Mouse (Mus musculus) urinary bladder, postnatal 10 days (tissue): ENCODE results near the gene Hsd3b5.
"Not testable (repeated sequence)": the region's sequence is repeated elsewhere in the genome, so short reads cannot be mapped to it uniquely, and the experiment has no call there.

Experiments used
- DNase-seq: peaks from one replicate; pipeline ENCODE4 v3.0.0; 2022; ENCODE audit warnings: low spot score

The Hsd3b5 gene

DNA sequence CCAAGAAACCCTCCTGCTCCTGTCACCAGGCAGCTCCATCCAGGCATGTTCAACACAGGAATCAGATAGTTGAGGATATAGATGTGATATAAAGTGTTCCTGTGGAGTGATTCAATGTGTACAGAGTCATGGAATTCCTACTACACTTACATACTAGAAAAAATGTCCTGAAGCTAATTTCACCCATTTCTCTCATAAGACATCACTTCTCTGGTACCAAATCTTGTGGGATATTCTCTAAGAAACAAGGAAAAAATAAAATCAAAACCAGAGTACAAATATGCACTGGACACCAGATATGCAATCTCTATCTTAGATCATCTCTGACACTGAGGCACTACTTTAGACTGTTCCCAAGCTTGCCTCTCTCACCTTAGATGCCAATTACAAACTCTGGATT, at the start of gene Hsd3b5:
Hsd3b5 (minus strand) TSS at position 101 of the 400 bp plus-strand sequence.
- DNase-seq, result no peak

DNA sequence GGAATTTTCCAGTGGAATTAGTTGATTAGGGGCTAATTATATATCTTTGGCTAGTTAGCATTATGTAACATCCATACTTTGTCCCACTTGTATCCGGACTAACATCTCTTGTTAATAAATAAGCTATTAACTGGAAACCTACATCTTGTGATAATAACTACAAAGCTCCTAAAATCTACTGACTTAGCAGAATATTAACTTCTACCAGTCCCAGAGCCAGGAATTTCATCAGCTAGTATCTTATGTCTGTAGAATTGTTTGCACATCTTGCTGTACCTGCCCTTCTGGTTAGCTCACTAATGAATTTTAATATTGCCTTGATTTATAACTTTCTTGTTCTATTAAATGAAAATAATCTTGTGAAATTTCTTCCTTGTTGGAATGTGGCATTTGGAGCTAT, 5.1 kb upstream of the Hsd3b5 start:
- DNase-seq, result no peak

DNA sequence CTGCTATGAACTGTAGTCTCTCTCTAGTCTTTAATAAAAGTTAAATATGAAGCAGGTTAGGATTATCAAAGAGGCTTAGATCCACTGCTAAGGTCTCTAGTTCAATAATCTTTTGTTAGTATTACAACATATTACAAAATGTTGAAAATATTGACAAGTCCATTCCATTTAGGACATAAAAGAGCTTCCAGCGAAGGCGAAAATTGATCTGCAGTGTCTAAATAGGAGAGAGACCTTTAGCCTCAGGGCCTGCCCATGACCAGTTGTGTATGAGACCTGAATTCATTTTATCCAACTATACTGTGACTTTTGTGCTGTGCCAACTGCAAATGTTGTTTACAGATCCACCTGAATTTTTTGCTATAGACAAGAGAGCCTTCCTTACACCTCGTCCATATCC, 419 bp downstream of the Hsd3b5 start:
- no peak for DNase-seq

DNA sequence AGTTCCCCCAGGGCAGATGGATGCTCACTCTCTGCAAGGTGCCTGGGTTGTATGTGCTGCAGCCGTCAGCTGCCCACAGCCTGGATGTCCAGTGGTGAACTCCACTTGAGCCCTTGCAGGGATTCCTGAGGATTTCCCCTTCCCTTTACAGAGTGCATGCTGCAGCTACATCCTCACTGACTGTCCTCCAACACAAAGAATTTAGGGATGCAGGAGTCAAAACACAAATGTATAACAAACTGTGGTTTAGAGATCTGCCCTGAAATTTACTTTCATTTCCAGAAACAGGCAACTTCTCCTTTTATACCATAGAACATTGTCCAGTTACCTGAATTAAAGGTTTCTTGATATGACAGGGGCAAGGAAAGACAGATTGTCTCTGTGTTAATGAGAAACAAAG, 13.3 kb downstream of the Hsd3b5 start:
- DNase-seq, result not testable (repeated sequence)

DNA sequence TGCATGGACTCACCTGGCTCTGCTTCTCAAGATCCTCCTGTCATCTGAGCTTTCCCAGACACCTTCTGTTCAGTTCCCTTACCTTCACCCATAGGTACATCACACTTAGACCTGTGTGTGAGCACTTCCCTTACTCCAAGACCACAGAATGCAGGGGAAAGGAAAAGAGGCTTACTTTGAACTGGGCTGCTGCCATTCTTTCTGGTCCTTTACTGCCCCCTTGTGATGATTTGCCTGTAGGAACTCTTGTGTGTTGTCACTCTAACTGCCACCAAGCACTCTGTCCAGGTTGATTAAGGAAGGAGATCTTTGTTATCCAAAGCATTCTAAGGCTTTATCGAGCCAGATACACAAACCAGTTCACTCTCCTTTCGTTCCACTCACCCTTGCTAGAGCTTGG, 13.8 kb downstream of the Hsd3b5 start:
- DNase-seq, result not testable (repeated sequence)

DNA sequence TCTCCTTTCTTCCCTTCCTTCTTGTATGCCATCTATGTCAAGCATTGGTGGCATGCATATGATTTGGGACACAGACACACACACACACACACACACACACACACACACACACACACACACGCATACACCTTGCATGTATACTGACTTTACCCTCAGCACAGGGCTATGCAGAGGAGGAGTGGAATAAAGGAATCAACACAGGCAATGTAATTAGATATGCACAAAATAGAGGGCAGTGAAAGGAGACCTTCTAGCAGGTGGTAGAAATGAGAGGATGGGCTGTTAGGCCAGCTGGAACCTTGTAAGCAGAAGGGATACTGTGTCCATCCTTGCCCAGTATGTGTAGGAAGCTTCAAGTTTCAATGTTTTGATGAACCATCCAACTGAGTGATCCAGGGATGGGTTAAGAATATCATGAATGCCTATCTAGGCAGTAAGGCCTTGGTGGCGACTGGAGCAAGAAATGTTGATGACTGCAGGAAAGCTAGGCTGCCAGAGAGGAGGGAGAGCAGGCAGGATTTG, 15.6 kb downstream of the Hsd3b5 start:
- DNase-seq, result not testable (repeated sequence)

DNA sequence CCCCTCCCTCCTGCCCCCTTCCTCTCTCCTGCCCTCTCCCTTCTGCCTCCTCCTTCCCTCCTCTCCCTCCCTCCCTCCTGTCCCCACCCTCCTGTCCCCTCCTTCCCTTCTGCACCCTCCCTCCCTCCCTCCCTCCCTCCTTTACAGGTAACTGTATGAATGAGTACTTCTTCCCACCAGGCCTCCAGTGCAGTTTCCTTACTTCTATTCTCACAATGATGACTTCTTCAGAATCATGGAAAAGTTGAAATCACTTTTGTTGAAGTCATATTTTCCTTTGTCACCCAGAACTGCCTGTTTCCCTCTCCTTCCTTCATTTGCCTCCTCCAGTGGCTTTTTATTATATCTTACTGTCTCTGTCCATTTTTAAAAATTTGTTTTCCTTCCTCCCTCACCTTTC, 16.1 kb downstream of the Hsd3b5 start:
- no peak for DNase-seq

DNA sequence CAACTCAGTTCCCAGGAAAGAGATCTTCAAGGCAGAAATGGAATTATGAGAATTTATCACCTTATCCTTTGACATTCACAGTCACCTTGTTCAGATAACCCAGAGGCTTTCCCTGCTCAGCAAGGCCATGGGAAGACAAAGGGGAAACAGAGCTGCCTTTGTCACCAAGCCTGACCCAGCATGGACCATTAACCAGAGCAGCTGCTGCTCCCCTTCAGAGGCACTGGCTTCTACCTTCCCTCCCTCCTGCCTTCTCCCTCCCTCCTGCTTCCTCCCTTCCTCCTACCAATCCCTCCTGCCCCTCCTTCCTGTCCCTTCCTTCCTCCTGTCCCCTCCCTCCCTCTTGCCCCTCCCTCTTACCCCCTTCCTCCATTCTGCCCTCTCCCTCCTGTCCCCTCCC, 16.5 kb downstream of the Hsd3b5 start:
- DNase-seq, result not testable (repeated sequence)

DNA sequence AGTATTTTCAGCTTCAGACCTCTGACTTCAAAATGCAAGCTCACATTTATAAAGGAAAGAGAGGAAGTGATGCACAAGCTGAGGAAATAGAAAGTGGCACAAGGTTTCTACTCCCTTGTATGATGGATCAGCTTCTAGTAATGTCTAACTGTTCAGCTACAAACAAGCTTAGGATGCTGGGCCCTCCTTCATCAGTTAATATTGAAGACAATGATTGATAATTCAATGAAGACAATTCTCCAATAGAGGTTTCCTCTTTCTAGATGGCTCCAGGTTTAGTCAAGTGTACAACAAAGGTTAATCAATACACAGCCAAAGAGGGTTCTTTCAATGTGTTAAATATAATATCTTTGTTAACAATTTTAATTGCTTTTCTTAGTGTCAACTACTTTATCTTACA, 41.3 kb downstream of the Hsd3b5 start, which contains the start of gene Gm10681:
Gm10681 (minus strand) TSS at position 101 of the 400 bp plus-strand sequence.
- no peak for DNase-seq

DNA sequence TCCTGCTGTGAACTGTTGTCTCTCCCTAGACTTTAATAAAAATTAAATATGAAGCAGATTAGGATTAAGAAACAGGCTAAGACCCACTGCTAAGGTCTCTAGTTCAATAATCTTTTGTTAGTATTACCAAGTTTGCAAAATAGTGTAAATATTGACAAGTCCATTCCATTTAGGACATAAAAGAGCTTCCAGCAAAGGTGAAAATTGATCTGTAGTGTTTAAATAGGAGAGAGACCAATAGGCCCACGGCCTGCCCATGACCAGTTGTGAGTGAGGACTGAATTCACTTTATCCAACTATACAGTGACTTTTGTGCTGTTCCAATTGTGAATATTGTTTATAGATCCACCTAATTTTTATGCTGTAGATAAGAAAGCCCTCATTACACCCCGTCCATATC, 42.3 kb downstream of the Hsd3b5 start:
- DNase-seq, result no peak

DNA sequence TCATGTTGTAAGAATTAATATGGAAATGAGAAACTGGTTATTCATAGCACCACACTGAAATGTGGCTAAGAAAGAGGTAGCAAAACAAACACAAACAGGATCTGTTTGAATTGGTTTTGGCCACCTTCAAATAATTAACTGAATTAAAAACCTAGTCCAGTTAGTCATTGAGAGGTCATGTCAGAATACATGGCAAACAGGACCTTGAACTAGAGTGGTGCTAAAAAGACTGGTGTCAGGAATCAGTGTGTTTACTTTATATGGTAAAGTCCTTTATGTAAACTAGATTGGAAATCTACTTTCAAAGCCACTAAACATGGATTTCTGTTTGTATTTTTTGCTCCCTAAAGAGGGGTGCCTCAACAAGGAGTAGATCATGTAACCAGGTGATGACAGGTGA, 47.4 kb downstream of the Hsd3b5 start:
- not testable (repeated sequence) for DNase-seq

DNA sequence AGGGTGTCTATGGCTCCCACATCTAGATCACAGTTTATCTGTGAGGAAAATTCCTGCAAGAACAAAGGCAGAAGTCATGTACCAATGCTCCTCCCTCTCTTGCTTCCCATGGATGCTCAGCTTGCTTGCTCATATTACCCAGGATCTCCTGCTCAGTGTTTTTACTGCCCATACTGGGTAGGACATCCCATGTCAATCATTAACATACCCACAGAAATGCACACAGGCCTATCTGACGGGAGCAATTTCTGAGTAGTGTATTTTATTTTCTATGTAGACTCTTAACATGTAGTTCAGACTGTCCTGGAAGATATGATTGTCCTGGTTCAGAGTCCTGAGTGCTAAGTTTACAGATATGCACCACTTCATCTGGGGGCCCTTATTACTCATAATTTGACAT, 47.9 kb downstream of the Hsd3b5 start:
- DNase-seq, result not testable (repeated sequence)

DNA sequence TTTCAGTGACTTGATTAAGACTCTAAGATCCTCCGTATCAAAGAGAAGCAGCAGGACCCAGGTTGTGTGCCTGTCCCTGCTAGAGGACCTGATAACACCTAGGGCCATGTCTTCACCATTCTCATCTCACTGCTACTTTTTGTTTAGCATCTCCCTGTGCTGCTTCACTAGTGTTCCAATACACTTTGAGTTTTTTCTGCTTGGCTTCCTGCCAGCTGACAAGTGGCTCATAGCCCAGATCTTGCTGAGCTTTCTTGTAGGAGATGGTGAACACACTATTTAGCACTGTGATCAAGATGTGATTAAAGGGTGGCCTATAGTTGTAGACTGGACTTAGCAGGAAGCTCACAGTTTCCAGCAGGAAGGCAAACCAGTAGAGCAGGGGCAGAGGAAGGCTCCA, 49.0 kb downstream of the Hsd3b5 start:
- not testable (repeated sequence) for DNase-seq
